Mouse (Mus musculus) heart, embryonic 14.5 days (tissue): ENCODE data around the gene Tmem200c. TPM values are rescaled to one million over a fixed set of nuclear protein-coding genes. Genes with fewer than 3 reads are reported as not detected.

Experiments
- ATAC-seq: fragments of 200-750 bp; cut with Nextera tagmentation; 2 replicates; pipeline ENCODE4 v1.8.0; 2017; ENCODE audit warnings: low read depth, moderate TSS enrichment; ENCODE audit not compliant: insufficient number of reproducible peaks, insufficient read depth, low FRiP score
- H3K27ac ChIP-seq, 2 experiments: fragments of 200-500 bp in 1 of 2; fragments of 300-500 bp in 1 of 2; sonication (generic) in 1 of 2; replicated peaks in 1 of 2; 2 replicates each; pipeline ENCODE4 v1.5.1; 2012 to 2014; ENCODE audit warnings: low read depth in 2 of 2, low read length in 2 of 2, control low read depth in 1 of 2, mild to moderate bottlenecking in 1 of 2, mixed read lengths in 1 of 2; ENCODE audit not compliant: control insufficient read depth in 1 of 2, insufficient read depth in 1 of 2
- H3K27me3 ChIP-seq: fragments of 300-500 bp; sonication (generic); 2 replicates; pipeline ENCODE4 v1.6.1; 2014; ENCODE audit warnings: mild to moderate bottlenecking, low read length, control low read depth; ENCODE audit not compliant: control insufficient read depth, insufficient read depth
- H3K36me3 ChIP-seq: fragments of 300-500 bp; sonication (generic); 2 replicates; pipeline ENCODE4 v1.6.1; 2014; ENCODE audit warnings: mild to moderate bottlenecking, control low read depth, low read length, mixed read lengths; ENCODE audit not compliant: control insufficient read depth, insufficient read depth
- H3K4me1 ChIP-seq, 2 experiments: fragments of 200-500 bp in 1 of 2; fragments of 300-500 bp in 1 of 2; sonication (generic) in 1 of 2; 2 replicates each; pipeline ENCODE4 v1.6.1; 2012 to 2014; ENCODE audit warnings: low read length in 2 of 2, control low read depth in 1 of 2, mixed read lengths in 1 of 2; ENCODE audit not compliant: control insufficient read depth in 2 of 2, insufficient read depth in 2 of 2
- H3K4me2 ChIP-seq: fragments of 300-500 bp; sonication (generic); 2 replicates; pipeline ENCODE4 v1.6.1; 2014; ENCODE audit warnings: mild to moderate bottlenecking, low read length
- H3K4me3 ChIP-seq, 2 experiments: fragments of 200-500 bp in 1 of 2; fragments of 300-500 bp in 1 of 2; sonication (generic) in 1 of 2; 2 replicates each; pipeline ENCODE4 v1.5.1; 2012 to 2014; ENCODE audit warnings: low read length in 2 of 2, mild to moderate bottlenecking in 2 of 2, control low read depth in 1 of 2, low read depth in 1 of 2, moderate library complexity in 1 of 2; ENCODE audit not compliant: control insufficient read depth in 1 of 2, insufficient read depth in 1 of 2
- H3K9ac ChIP-seq: fragments of 300-500 bp; sonication (generic); 2 replicates; pipeline ENCODE4 v1.6.1; 2014; ENCODE audit warnings: mild to moderate bottlenecking, low read length
- H3K9me3 ChIP-seq: fragments of 300-500 bp; sonication (generic); 2 replicates; pipeline ENCODE4 v1.6.1; 2016; ENCODE audit warnings: low read length, control low read depth; ENCODE audit not compliant: control insufficient read depth
- WGBS: fragments of 180-500 bp; shearing (Covaris S2); extraction: QIAGEN DNeasy Blood & Tissue Kit; methylation state at CpG from one replicate; pipeline ENCODE4 v1.1.7; 2014; 5-methylcytosine and 5-hydroxymethylcytosine counted together
- polyA plus RNA-seq: library from polyadenylated mRNA; unstranded; fragments of >200 nt; fragmentation: Nextera tagmentation; extraction: Ambion mirVana; gene quantifications from 2 replicates; pipeline ENCODE4 v1.2.1, GENCODE M21; 2014

Gene Tmem200c
- polyA plus RNA-seq, 1 experiment from 2014 or later, result 0.16 TPM

- Histone ChIP-seq H3K4me2 (no peak overlapping the region), H3K4me1 (no peaks in the 10 kb centered on the region), H3K36me3 (no peaks in the 10 kb centered on the region), H3K27ac (no peak overlapping the region), H3K27me3 (no peaks in the 10 kb centered on the region; the same call in 1 of the 2 replicates), H3K4me3 (no peak overlapping the region), H3K9me3 (no peaks in the 10 kb centered on the region), H3K9ac (no peak overlapping the region)
- ATAC-seq, result no peak
- WGBS, result 66% methylated on average over 8 of the region's 8 CpGs
Measured at GRCm38 (mm10) chr17:68874021-68874420, 47.6 kb downstream of the Tmem200c start.

- H3K4me3 ChIP-seq, result no peak overlapping the region
- 63% methylated on average over 5 of the region's 5 CpGs for WGBS
- no peaks in the 10 kb centered on the region for H3K9me3 ChIP-seq
- no peak overlapping the region for H3K9ac ChIP-seq
- H3K36me3 ChIP-seq, result no peaks in the 10 kb centered on the region
- no peaks in the 10 kb centered on the region; the same call in 1 of the 2 replicates for H3K27me3 ChIP-seq
- no peak for ATAC-seq
- no peak overlapping the region for H3K4me2 ChIP-seq
- H3K4me1 ChIP-seq, result no peaks in the 10 kb centered on the region
- no peak overlapping the region for H3K27ac ChIP-seq
Measured at GRCm38 (mm10) chr17:68875251-68875650, 48.8 kb downstream of the Tmem200c start.

GRCm38 (mm10) chr17:68875917-68876495 lies 49.6 kb downstream of the Tmem200c start:
- H3K4me1 ChIP-seq, result no peaks in the 10 kb centered on the region
- ATAC-seq, result no peak
- H3K27ac ChIP-seq, result no peak overlapping the region
- no peaks in the 10 kb centered on the region for H3K9me3 ChIP-seq
- 89% methylated on average over 10 of the region's 10 CpGs for WGBS
- H3K27me3 ChIP-seq, result no peaks in the 10 kb centered on the region; the same call in 1 of the 2 replicates
- H3K9ac ChIP-seq, result no peak overlapping the region
- H3K4me3 ChIP-seq, result no peak overlapping the region
- no peak overlapping the region for H3K4me2 ChIP-seq
- H3K36me3 ChIP-seq, result no peaks in the 10 kb centered on the region

- H3K27ac ChIP-seq, result no peak overlapping the region
- peak overlapping the region; percentile 34; the same call in 1 of the 2 replicates for H3K9ac ChIP-seq
Measured at GRCm38 (mm10) chr17:68881725-68882524, 55.5 kb downstream of the Tmem200c start.

GRCm38 (mm10) chr17:68883474-68884083 lies 57.2 kb downstream of the Tmem200c start:
- H3K9ac ChIP-seq, result no peak overlapping the region
- H3K4me2 ChIP-seq, result no peak overlapping the region
- 0 out of 4 replicates have a peak, but pooled peaks cover 0 to 7% of the 10 kb centered on the region in 2 experiments for H3K4me1 ChIP-seq
- H3K4me3 ChIP-seq, result no peak overlapping the region
- H3K27me3 ChIP-seq, result no peaks in the 10 kb centered on the region
- H3K27ac ChIP-seq, result no peak overlapping the region
- no peaks in the 10 kb centered on the region for H3K36me3 ChIP-seq
- no peak for ATAC-seq
- WGBS, result 41% methylated on average over 3 of the region's 3 CpGs
- no peaks in the 10 kb centered on the region for H3K9me3 ChIP-seq

More at GRCm38 (mm10) chr17:68881725-68882524, 55.5 kb downstream of the Tmem200c start:
- H3K36me3 ChIP-seq, result no peaks in the 10 kb centered on the region
- H3K4me2 ChIP-seq, result peak overlapping the region; percentile 67
- no peaks in the 10 kb centered on the region for H3K27me3 ChIP-seq
- 0 out of 4 replicates have a peak, but pooled peaks cover 0 to 7% of the 10 kb centered on the region in 2 experiments for H3K4me1 ChIP-seq
- no peaks in the 10 kb centered on the region for H3K9me3 ChIP-seq
- no peak for ATAC-seq
- 15% methylated on average over 21 of the region's 21 CpGs for WGBS
- peak overlapping the region; percentile 42 to 53 for H3K4me3 ChIP-seq

GRCm38 (mm10) chr17:68890672-68891071 lies 64.2 kb downstream of the Tmem200c start:
- Histone ChIP-seq H3K4me1 (no peaks in the 10 kb centered on the region), H3K9me3 (no peaks in the 10 kb centered on the region), H3K27ac (no peak overlapping the region), H3K36me3 (no peaks in the 10 kb centered on the region), H3K4me2 (no peak overlapping the region), H3K27me3 (no peaks in the 10 kb centered on the region), H3K4me3 (no peak overlapping the region), H3K9ac (no peak overlapping the region)
- WGBS, result 87% methylated on average over 3 of the region's 3 CpGs
- ATAC-seq, result no peak
